Mouse (Mus musculus) forebrain, embryonic 13.5 days (tissue): ENCODE data around the gene Nanos1. TPM values are rescaled to one million over a fixed set of nuclear protein-coding genes. Genes with fewer than 3 reads are reported as not detected.

Experiments used
- ATAC-seq: fragments of 200-750 bp; cut with Nextera tagmentation; 2 replicates; pipeline ENCODE4 v1.8.0; 2017
- H3K27ac ChIP-seq: fragments of 300-500 bp; sonication (generic); 2 replicates; pipeline ENCODE4 v1.5.1; 2015; ENCODE audit warnings: inconsistent platforms, mild to moderate bottlenecking, moderate library complexity
- H3K27me3 ChIP-seq: fragments of 300-500 bp; sonication (generic); 2 replicates; pipeline ENCODE4 v1.6.1; 2015; ENCODE audit warnings: mild to moderate bottlenecking, inconsistent platforms
- H3K36me3 ChIP-seq: fragments of 300-500 bp; sonication (generic); 2 replicates; pipeline ENCODE4 v1.6.1; 2015; ENCODE audit warnings: mild to moderate bottlenecking, inconsistent platforms; ENCODE audit not compliant: poor library complexity, severe bottlenecking
- H3K4me1 ChIP-seq: fragments of 300-500 bp; sonication (generic); 2 replicates; pipeline ENCODE4 v1.6.1; 2015; ENCODE audit warnings: inconsistent platforms
- H3K4me2 ChIP-seq: fragments of 300-500 bp; sonication (generic); 2 replicates; pipeline ENCODE4 v1.6.1; 2015; ENCODE audit warnings: inconsistent platforms, mild to moderate bottlenecking, moderate library complexity
- H3K4me3 ChIP-seq: fragments of 300-500 bp; sonication (generic); 2 replicates; pipeline ENCODE4 v1.5.1; 2015; ENCODE audit warnings: mild to moderate bottlenecking, inconsistent platforms
- H3K9ac ChIP-seq: fragments of 300-500 bp; sonication (generic); 2 replicates; pipeline ENCODE4 v1.6.1; 2015; ENCODE audit warnings: mild to moderate bottlenecking, inconsistent platforms
- H3K9me3 ChIP-seq: fragments of 300-500 bp; sonication (generic); replicated peaks from 2 replicates; pipeline ENCODE4 v1.6.1; 2016; ENCODE audit warnings: inconsistent platforms
- WGBS: fragments of 180-500 bp; shearing (Covaris S2); methylation state at CpG from one replicate; pipeline ENCODE4 v1.1.7; 2015; 5-methylcytosine and 5-hydroxymethylcytosine counted together
- polyA plus RNA-seq: library from polyadenylated mRNA; unstranded; fragments of >200 nt; fragmentation: Nextera tagmentation; extraction: Ambion mirVana; gene quantifications from 2 replicates; pipeline ENCODE4 v1.2.1, GENCODE M21; 2015

Nanos1 gene
- polyA plus RNA-seq = 7.5 and 8.0 TPM in 2 replicates

DNA sequence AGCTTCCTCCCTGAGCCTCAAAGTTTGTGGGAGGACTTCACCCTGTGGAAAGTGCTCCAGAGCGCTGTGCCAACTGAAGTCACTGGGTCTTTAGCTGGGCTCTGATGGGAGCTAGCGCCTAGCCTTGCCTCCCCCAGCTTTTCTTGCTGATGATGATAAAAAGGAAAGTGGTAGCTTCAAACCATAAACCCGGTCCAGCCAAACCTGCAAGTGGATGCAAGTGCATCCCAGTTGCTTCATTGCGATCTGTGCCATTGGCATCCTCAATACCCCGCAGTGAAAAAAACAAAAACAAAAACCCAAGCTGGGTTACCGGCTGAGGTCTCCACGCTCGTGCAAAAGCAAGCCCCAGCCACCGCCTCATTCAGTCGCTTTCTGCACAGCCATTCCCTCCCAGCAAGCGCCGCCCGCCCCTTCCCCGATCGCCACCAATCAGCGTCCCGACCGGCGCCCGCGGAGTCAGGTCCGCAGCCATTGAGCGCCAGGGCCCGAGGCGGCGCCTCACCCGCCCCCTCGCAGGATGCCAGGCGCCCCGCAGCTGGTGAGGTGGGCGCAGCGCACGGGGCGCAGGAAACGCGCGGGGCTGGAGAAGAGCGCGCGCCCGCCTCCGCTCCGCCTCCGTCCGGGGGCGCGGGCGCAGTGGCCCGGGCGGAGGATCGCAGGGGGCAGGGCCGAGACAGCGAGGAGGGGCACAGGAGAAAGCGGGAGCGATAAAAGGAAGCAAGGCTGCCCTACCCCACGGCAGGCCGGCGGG, at the start of gene Nanos1:
TSS of gene Nanos1 (plus strand) at position 550 of the 754 bp plus-strand sequence.
- peak within 1 kb of the TSS; percentile 83 for H3K9ac ChIP-seq
- peak within 1 kb of the TSS; percentile 87 for H3K27ac ChIP-seq
- peak within 1 kb of the TSS; percentile 82 for H3K4me2 ChIP-seq
- peak; percentile 96 for ATAC-seq
- H3K9me3 ChIP-seq = no peaks in the 10 kb centered on the region
- under 1% methylated on average over 44 of the region's 58 CpGs for WGBS
- H3K4me3 ChIP-seq = peak within 1 kb of the TSS; percentile 77
- peaks cover 7% of the 10 kb centered on the region for H3K36me3 ChIP-seq
- peaks cover 20% of the 10 kb centered on the region for H3K4me1 ChIP-seq
- H3K27me3 ChIP-seq = peaks cover 14% of the 10 kb centered on the region; the same call in 1 of the 2 replicates

DNA sequence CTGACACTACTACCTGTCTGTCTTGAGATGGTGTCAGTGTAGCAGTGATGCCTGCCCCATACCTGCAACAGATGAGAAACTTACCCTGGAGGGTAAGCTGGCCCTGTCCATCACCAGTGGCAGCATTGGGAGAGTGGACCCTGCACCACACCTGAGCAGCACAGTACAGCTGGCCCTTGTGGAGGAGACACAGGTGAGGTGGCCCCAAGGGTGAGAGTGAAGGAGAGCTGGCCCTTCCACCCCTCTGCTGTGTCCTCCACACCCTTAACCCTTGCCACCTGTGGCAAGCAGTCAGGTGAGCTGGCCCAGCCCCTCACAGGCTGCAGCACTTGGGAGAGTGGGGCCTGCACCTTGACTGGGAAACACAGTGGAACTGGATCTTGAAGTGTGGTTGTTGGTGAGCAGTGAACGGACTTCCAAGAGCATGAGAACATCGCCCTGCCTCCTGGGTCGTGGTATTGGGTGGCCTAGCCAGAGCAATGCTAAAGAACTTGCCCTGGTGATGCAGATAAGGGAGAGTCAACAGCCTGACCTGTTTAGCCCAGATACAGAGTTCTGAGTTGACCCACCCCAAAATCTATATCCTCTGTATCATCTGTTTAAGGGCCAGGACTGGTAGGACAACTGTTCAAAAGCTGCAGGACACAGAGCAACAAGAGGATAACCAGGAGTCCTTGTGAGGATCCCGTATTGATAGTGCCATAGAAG, 46.4 kb upstream of the Nanos1 start:
- no peaks in the 10 kb centered on the region for H3K4me1 ChIP-seq
- H3K4me3 ChIP-seq = no peak overlapping the region
- WGBS = 83% methylated on average over 4 of the region's 4 CpGs
- H3K4me2 ChIP-seq = no peak overlapping the region
- no peaks in the 10 kb centered on the region for H3K9me3 ChIP-seq
- no peak for ATAC-seq
- no peaks in the 10 kb centered on the region for H3K27me3 ChIP-seq
- H3K27ac ChIP-seq = no peak overlapping the region
- H3K36me3 ChIP-seq = no peaks in the 10 kb centered on the region
- no peak overlapping the region for H3K9ac ChIP-seq

DNA sequence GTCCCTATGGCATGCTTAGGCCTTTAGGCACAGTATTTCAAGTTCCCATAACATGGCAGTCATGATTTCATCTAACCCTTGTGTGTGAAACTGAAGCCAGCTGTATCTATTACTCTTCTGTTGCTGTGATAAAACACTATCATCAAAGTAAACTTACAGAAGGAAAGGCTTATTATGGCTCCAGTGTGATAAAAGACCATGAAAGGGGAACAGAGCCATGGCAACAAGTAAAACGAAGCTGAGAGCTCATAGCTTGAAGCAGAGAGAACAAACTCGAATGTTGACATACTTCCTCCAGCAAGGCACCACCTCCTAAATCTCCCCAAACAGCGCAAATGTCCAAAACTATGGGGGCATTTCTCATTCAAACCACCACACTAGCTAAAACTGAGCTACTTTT, 45.6 kb upstream of the Nanos1 start:
- Histone ChIP-seq H3K4me1 (no peaks in the 10 kb centered on the region), H3K9ac (no peak overlapping the region), H3K9me3 (no peaks in the 10 kb centered on the region), H3K27me3 (no peaks in the 10 kb centered on the region), H3K4me2 (no peak overlapping the region), H3K36me3 (no peaks in the 10 kb centered on the region), H3K4me3 (no peak overlapping the region), H3K27ac (no peak overlapping the region)
- WGBS = 63% methylated on average over 3 of the region's 3 CpGs
- no peak for ATAC-seq

DNA sequence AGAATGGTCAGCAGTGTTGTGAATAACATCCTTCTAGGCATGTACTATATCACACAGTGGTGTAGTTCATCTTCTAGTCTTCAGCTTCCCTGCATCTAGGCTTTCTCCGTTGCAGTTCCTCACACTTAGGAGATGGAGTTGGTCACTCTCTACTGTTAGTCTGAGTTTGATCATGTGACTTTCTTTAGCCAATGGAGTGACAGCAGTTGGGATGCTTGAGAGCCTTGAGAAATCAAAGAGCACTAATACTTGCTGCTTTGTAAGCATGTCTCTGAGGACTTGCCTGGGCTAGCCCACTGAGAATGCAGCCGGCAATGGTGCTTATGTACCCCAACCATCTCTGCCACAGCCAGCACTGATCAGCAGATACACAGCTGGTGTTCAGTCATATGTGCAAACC, 43.2 kb upstream of the Nanos1 start:
- no peak for ATAC-seq
- Histone ChIP-seq H3K4me1 (no peaks in the 10 kb centered on the region; the same call in 1 of the 2 replicates), H3K4me2 (no peak overlapping the region), H3K4me3 (no peak overlapping the region), H3K9me3 (no peaks in the 10 kb centered on the region), H3K27ac (no peak overlapping the region), H3K9ac (no peak overlapping the region), H3K27me3 (no peaks in the 10 kb centered on the region), H3K36me3 (no peaks in the 10 kb centered on the region)
- 89% methylated on average over 2 of the region's 2 CpGs for WGBS

DNA sequence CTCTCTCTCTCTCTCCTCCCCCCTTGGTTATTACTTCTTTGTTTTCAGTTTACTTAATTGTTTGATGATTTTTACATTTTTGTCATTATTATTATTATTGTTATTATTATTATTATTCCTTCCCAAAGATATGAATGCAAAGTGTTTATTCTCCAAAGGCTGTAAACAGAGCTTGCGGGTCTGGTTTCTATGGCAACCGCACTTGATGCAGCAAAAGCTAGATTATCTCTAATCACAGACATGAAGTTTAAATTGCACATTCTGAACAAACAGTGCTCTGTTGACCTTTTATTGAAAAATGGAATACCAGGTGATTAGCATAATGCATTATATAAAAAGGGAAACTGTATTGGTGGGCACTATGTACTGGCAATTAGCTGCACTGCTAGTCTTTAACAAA, 39.4 kb upstream of the Nanos1 start:
- H3K4me3 ChIP-seq = no peak overlapping the region
- no peaks in the 10 kb centered on the region for H3K36me3 ChIP-seq
- ATAC-seq = no peak
- no peaks in the 10 kb centered on the region; the same call in 1 of the 2 replicates for H3K4me1 ChIP-seq
- H3K4me2 ChIP-seq = no peak overlapping the region
- H3K9me3 ChIP-seq = no peaks in the 10 kb centered on the region
- no peak overlapping the region for H3K27ac ChIP-seq
- 74% methylated on average over 2 of the region's 2 CpGs for WGBS
- no peak overlapping the region for H3K9ac ChIP-seq
- no peaks in the 10 kb centered on the region for H3K27me3 ChIP-seq

DNA sequence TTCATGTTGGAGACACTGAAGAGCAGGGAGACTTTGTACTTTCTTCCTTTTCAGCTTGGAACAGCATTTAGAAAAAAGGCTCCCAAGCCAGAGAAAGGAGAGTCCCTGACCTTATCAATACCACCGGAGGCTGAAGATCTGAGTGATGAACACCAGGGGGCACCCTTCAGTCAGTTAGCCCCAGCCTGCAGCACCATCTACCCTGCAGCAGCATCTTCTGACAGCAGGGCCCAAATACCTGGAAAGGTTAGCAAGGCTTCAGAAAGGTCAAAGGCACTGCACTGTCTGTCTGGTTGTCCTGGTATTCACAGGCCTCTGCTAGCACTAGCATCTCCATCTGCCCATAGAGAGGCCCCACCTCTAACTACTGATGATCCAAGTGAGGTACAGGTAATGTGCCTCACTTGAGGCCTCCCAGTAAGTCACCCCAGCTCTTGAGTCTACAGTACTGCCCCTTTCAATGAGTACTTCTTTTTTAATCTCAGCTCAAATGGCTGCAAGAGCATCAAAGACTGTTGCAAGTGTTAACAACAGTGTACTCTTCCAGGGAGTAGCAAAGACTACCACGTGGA, 25.4 kb upstream of the Nanos1 start:
- no peaks in the 10 kb centered on the region for H3K9me3 ChIP-seq
- no peaks in the 10 kb centered on the region for H3K36me3 ChIP-seq
- no peak overlapping the region for H3K27ac ChIP-seq
- H3K27me3 ChIP-seq = no peaks in the 10 kb centered on the region
- no peaks in the 10 kb centered on the region for H3K4me1 ChIP-seq
- H3K4me3 ChIP-seq = no peak overlapping the region
- no peak for ATAC-seq
- H3K4me2 ChIP-seq = no peak overlapping the region
- 60% methylated on average over 2 of the region's 2 CpGs for WGBS
- H3K9ac ChIP-seq = no peak overlapping the region

DNA sequence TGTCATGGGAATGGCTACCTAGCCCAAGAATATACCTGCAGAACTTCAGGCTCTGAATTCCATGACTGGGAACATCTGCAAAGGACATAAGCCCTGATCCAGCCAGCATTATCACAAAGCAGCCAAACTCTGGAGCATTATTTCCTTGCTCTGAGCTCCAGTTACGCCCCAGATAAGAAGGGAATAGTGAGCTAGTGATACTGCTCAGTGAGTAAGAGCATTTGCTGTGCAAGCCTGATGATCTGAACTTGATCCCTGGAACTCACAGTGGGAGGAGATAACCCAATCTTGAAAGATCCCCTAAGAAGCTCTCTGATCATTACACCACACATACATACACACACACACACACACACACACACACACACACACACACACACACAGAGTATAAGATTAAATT, 24.5 kb upstream of the Nanos1 start:
- WGBS = 64% methylated on average over 1 of the region's 1 CpGs
- no peak overlapping the region for H3K4me2 ChIP-seq
- no peak overlapping the region for H3K27ac ChIP-seq
- no peak for ATAC-seq
- H3K4me3 ChIP-seq = no peak overlapping the region
- no peak overlapping the region for H3K9ac ChIP-seq
- H3K36me3 ChIP-seq = no peaks in the 10 kb centered on the region
- H3K27me3 ChIP-seq = no peaks in the 10 kb centered on the region
- no peaks in the 10 kb centered on the region for H3K9me3 ChIP-seq
- H3K4me1 ChIP-seq = no peaks in the 10 kb centered on the region

DNA sequence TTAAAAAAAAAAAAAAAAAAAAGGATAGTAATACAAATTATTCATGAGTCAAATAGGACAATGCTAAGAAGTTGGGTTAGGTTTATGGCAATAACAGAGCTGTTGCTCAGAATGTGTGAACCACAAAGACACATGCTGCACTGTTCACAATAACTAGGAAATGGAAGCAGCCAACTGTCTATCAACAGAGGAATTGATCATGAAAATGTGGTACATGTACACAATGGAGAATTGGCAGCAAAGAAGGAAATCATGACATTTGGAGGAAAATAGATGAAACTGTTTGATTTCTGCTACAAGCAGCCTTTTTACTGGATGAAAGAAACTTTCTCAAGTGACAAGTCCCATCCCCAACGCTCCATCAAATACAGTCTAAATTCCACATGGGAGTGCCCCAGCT, 23.8 kb upstream of the Nanos1 start:
- Histone ChIP-seq H3K36me3 (no peaks in the 10 kb centered on the region), H3K9me3 (no peaks in the 10 kb centered on the region), H3K4me3 (no peak overlapping the region), H3K9ac (no peak overlapping the region), H3K4me1 (no peaks in the 10 kb centered on the region), H3K27ac (no peak overlapping the region), H3K4me2 (no peak overlapping the region), H3K27me3 (no peaks in the 10 kb centered on the region)
- 87% methylated on average over 1 of the region's 1 CpGs for WGBS
- no peak for ATAC-seq

DNA sequence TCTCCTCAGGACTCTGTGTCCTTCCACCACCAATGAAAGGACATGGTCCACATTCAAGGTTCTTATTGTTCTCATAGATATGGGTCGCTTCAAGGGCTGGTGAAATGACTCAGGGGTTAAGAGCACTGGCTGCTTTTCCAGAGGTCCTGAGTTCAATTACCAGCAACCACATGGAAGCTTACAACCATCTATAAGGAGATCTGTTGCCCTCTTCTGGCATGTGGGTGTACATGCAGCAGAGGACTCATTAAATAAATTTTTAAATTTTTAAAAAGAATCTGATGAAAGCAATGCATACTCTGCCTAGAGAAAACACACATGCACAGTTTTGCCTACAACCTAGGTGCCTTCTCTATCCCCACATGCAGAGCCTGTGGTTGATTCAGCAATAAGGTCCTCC, 15.2 kb upstream of the Nanos1 start:
- WGBS = 55% methylated on average over 1 of the region's 1 CpGs
- H3K27me3 ChIP-seq = no peaks in the 10 kb centered on the region
- no peaks in the 10 kb centered on the region for H3K9me3 ChIP-seq
- H3K9ac ChIP-seq = no peak overlapping the region
- no peak for ATAC-seq
- no peak overlapping the region for H3K27ac ChIP-seq
- H3K4me3 ChIP-seq = no peak overlapping the region
- H3K4me2 ChIP-seq = no peak overlapping the region
- no peaks in the 10 kb centered on the region for H3K4me1 ChIP-seq
- H3K36me3 ChIP-seq = no peaks in the 10 kb centered on the region

DNA sequence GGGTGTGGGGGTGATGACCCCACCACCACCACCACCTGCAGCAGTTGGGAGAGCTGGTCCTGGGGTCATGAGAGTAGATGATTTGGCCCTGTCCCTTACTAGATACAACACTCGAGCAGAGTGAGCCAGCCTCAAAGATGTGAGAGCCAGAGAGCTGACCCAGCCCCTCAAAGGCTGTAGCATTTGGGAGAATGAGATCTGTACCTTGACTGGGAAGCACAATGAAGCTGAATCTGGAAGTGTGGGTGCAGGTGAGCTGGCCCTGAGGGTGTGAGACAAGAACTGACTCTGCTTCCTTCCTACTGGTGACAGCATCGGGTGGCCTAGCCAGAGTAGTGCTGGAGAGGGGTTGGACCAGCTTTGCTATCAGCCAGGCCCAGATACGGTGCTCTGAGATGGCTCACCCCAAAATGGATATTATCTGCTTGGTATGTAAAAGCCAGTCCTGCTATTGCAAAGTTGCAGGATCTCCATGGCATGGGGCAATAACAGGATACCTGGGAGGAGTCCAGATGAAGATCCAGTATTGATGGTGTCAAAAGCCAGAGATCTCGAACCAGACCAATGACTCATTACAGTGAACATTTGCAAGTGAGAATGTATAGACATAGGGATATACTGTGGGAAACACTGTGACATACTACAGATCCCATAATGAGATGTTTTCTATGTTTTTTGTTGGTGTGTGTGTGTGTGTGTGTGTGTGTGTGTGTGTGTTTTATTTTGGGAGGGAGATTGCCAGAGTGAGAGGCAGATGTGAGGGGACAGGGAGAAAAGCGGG, 11.8 kb upstream of the Nanos1 start:
- H3K4me2 ChIP-seq = no peak overlapping the region
- no peaks in the 10 kb centered on the region for H3K9me3 ChIP-seq
- WGBS = 79% methylated on average over 5 of the region's 5 CpGs
- H3K27ac ChIP-seq = no peak overlapping the region
- no peak for ATAC-seq
- H3K4me1 ChIP-seq = no peaks in the 10 kb centered on the region
- no peaks in the 10 kb centered on the region for H3K27me3 ChIP-seq
- H3K36me3 ChIP-seq = no peaks in the 10 kb centered on the region
- no peak overlapping the region for H3K4me3 ChIP-seq
- no peak overlapping the region for H3K9ac ChIP-seq

DNA sequence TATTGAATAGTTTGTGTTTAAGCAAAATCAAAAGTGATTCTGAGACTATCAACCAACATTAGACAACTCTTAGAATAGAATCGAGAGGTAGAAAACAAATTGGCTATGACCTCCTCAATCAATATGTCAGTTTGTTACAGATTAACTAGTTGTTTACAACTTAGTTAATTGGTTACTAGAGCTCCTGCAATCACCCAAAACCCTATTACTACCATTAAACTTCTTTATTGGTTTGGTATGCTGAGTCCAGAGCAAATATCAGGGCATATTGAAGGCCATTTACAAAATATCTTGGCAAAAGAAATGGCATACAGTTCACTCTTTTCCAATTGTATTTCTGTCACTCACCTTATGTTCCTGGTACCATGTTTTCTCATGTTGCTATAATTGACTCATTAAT, 8.0 kb upstream of the Nanos1 start:
- WGBS = 89% methylated on average over 1 of the region's 1 CpGs
- no peaks in the 10 kb centered on the region for H3K4me1 ChIP-seq

More for the DNA sequence above, 8.0 kb upstream of the Nanos1 start:
- H3K4me2 ChIP-seq = no peak overlapping the region
- H3K4me3 ChIP-seq = no peak overlapping the region
- no peak for ATAC-seq
- H3K9ac ChIP-seq = no peak overlapping the region
- no peaks in the 10 kb centered on the region for H3K9me3 ChIP-seq
- no peak overlapping the region for H3K27ac ChIP-seq
- H3K36me3 ChIP-seq = no peaks in the 10 kb centered on the region
- H3K27me3 ChIP-seq = no peaks in the 10 kb centered on the region
